35 mouse cellular contexts compared by ENCODE assay signal in genomic region chr10:19216240-19216639, GRCm38 (mm10).
"Had no signal": no experiment of that assay in that cellular context is flagged by ENCODE, and none has a peak within 500 bp of the region (broad histone marks: within the 10 kb centered on the region; RNA-seq: fewer than 3 reads in every experiment).

No protein-coding gene starts in this region.

- H3K27ac ChIP-seq: heart, embryonic 10.5 days; heart, embryonic 13.5 days; heart, embryonic 15.5 days; hindbrain, embryonic 10.5 days; hindbrain, embryonic 12.5 days; hindbrain, embryonic 14.5 days; hindbrain, embryonic 15.5 days; hindbrain, postnatal 0 days; intestine, embryonic 15.5 days; kidney, embryonic 15.5 days; kidney, postnatal 0 days; layer of hippocampus, adult 2 months; left cerebral cortex, adult 2 months had no signal

- H3K4me1 ChIP-seq: heart, embryonic 10.5 days; heart, embryonic 12.5 days; heart, embryonic 13.5 days; heart, embryonic 15.5 days; hindbrain, embryonic 10.5 days; hindbrain, embryonic 12.5 days; hindbrain, embryonic 15.5 days; intestine, embryonic 15.5 days; kidney, embryonic 15.5 days had no signal

- H3K9me3 ChIP-seq: heart, embryonic 10.5 days; heart, embryonic 12.5 days; heart, embryonic 13.5 days; heart, embryonic 15.5 days; hindbrain, embryonic 10.5 days; hindbrain, embryonic 12.5 days; hindbrain, embryonic 15.5 days; intestine, embryonic 15.5 days; kidney, embryonic 15.5 days had no signal

- H3K9ac ChIP-seq: heart, embryonic 12.5 days; heart, embryonic 13.5 days; heart, embryonic 15.5 days; hindbrain, embryonic 12.5 days; hindbrain, embryonic 14.5 days; hindbrain, embryonic 15.5 days; intestine, embryonic 15.5 days; kidney, embryonic 15.5 days had no signal

- H3K27me3 ChIP-seq: heart, embryonic 12.5 days; heart, embryonic 13.5 days; heart, embryonic 15.5 days; hindbrain, embryonic 12.5 days; hindbrain, embryonic 15.5 days; intestine, embryonic 15.5 days; kidney, embryonic 15.5 days had no signal

- H3K4me3 ChIP-seq: heart, embryonic 10.5 days; heart, embryonic 12.5 days; heart, embryonic 13.5 days; heart, embryonic 15.5 days; hindbrain, embryonic 10.5 days; hindbrain, embryonic 12.5 days; hindbrain, embryonic 15.5 days; intestine, embryonic 15.5 days; kidney, embryonic 15.5 days; layer of hippocampus, adult 2 months; left cerebral cortex, adult 2 months had no signal

- DNase-seq: heart, postnatal 10 days; heart, postnatal 14 days; heart, postnatal 36 days; heart, postnatal 4 days; kidney, adult 11 months; kidney, adult 18-20 months; kidney, adult 2 months; kidney, adult 8-10 months; kidney, adult 9 months; kidney, postnatal 10 days; kidney, postnatal 14 days; kidney, postnatal 25 days; kidney, postnatal 36 days; kidney, postnatal 4 days; layer of hippocampus, adult 9-11 months; layer of hippocampus, postnatal 36 days had no signal

- ATAC-seq: hindbrain, embryonic 16.5 days; hindbrain, postnatal 0 days; inflammation-experienced regulatory T-cells, adult 6 months; intestine, embryonic 15.5 days; intestine, embryonic 16.5 days; intestine, postnatal 0 days had no signal

- H3K36me3 ChIP-seq: heart, embryonic 10.5 days; heart, embryonic 12.5 days; heart, embryonic 13.5 days; heart, embryonic 15.5 days; hindbrain, embryonic 10.5 days; hindbrain, embryonic 12.5 days; hindbrain, embryonic 15.5 days; intestine, embryonic 15.5 days; kidney, embryonic 15.5 days had no signal

- H3K4me2 ChIP-seq: heart, embryonic 11.5 days; heart, embryonic 12.5 days; heart, embryonic 13.5 days; heart, embryonic 15.5 days; hindbrain, embryonic 12.5 days; hindbrain, embryonic 14.5 days; hindbrain, embryonic 15.5 days; intestine, embryonic 15.5 days; kidney, embryonic 15.5 days had no signal
